Mouse (Mus musculus) limb, embryonic 11.5 days (tissue): ENCODE measurements at regions not wholly inside any gene's neighbourhood (a gene's known extent, or its start where the extent isn't known, plus 50 kb on each side); places are given as distances from the start of the nearest gene placed in this dataset.
"Not testable (repeated sequence)": the region's sequence is repeated elsewhere in the genome, so short reads cannot be mapped to it uniquely, and the experiment has no call there.

Experiments used
- ATAC-seq: fragments of 200-750 bp; cut with Nextera tagmentation; 2 replicates; pipeline ENCODE4 v1.8.0; 2017; ENCODE audit warnings: low read depth; ENCODE audit not compliant: insufficient number of reproducible peaks, low FRiP score, low TSS enrichment
- DNase-seq: peaks from one replicate; pipeline ENCODE4 v3.0.0-alpha.2; 2015; ENCODE audit warnings: low spot score
- H3K27ac ChIP-seq: fragments of 300-500 bp; sonication (generic); replicated peaks from 2 replicates; pipeline ENCODE4 v1.5.1; 2014; ENCODE audit warnings: low read depth, mild to moderate bottlenecking, low read length
- H3K27me3 ChIP-seq: fragments of 300-500 bp; sonication (generic); 2 replicates; pipeline ENCODE4 v1.6.1; 2014; ENCODE audit warnings: mild to moderate bottlenecking, low read length, mixed read lengths; ENCODE audit not compliant: control insufficient read depth, insufficient read depth
- H3K36me3 ChIP-seq: fragments of 300-500 bp; sonication (generic); 2 replicates; pipeline ENCODE4 v1.6.1; 2014; ENCODE audit warnings: mild to moderate bottlenecking, low read length, moderate library complexity, mixed read lengths; ENCODE audit not compliant: control insufficient read depth, insufficient read depth
- H3K4me1 ChIP-seq: fragments of 300-500 bp; sonication (generic); 2 replicates; pipeline ENCODE4 v1.6.1; 2014; ENCODE audit warnings: low read length, mixed read lengths; ENCODE audit not compliant: control insufficient read depth, insufficient read depth
- H3K4me2 ChIP-seq: fragments of 300-500 bp; sonication (generic); 2 replicates; pipeline ENCODE4 v1.6.1; 2014; ENCODE audit warnings: low read depth, mild to moderate bottlenecking, moderate library complexity; ENCODE audit not compliant: severe bottlenecking
- H3K4me3 ChIP-seq: fragments of 300-500 bp; sonication (generic); 2 replicates; pipeline ENCODE4 v1.5.1; 2014; ENCODE audit warnings: low read depth, low read length
- H3K9ac ChIP-seq: fragments of 300-500 bp; sonication (generic); 2 replicates; pipeline ENCODE4 v1.6.1; 2014; ENCODE audit warnings: mild to moderate bottlenecking, low read length
- H3K9me3 ChIP-seq: fragments of 300-500 bp; sonication (generic); 2 replicates; pipeline ENCODE4 v1.6.1; 2016; ENCODE audit warnings: low read length; ENCODE audit not compliant: control insufficient read depth
- WGBS: fragments of 180-500 bp; shearing (Covaris S2); extraction: QIAGEN DNeasy Blood & Tissue Kit; methylation state at CpG from one replicate; pipeline ENCODE4 v1.1.7; 2014; 5-methylcytosine and 5-hydroxymethylcytosine counted together

DNA sequence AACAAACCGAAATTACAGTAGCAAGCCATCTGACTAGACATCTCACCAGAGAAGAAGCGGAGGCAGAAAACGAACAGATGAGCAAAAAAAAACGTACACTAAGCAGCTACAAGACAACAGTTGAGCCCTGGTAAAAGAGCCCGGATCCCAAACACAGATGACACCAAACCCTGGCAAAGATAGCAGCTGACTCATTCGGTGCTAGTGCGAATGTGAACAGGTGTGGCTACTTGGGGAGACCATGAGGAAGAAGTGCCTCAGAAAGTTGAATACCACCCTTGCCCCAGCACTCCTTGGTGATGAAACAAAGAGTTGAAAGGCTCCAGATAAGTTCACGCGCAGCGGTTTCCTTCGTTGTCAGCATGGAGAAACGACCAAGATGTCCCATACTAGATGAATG is 139.8 kb upstream of the Spin1 start:
- 0 out of 2 replicates have a peak, but pooled peaks cover 3% of the 10 kb centered on the region for H3K4me1 ChIP-seq
- no peak overlapping the region for H3K9ac ChIP-seq
- no peaks in the 10 kb centered on the region for H3K27me3 ChIP-seq
- no peak overlapping the region for H3K4me3 ChIP-seq
- H3K36me3 ChIP-seq: no peaks in the 10 kb centered on the region
- 93% methylated on average over 12 of the region's 12 CpGs for WGBS
- no peak for DNase-seq
- H3K9me3 ChIP-seq: no peaks in the 10 kb centered on the region
- H3K4me2 ChIP-seq: no peak overlapping the region
- ATAC-seq: no peak
- H3K27ac ChIP-seq: no peak overlapping the region

- 78% methylated on average over 9 of the region's 9 CpGs for WGBS
- Histone ChIP-seq H3K4me1 (0 out of 2 replicates have a peak, but pooled peaks cover 3% of the 10 kb centered on the region), H3K9me3 (no peaks in the 10 kb centered on the region), H3K36me3 (no peaks in the 10 kb centered on the region), H3K27ac (no peak overlapping the region), H3K9ac (no peak overlapping the region), H3K4me3 (no peak overlapping the region), H3K27me3 (no peaks in the 10 kb centered on the region), H3K4me2 (no peak overlapping the region)
- no peak for ATAC-seq
- DNase-seq: peak; percentile 40
These were observed 136.6 kb upstream of the Spin1 start for GRCm38 (mm10) chr13:50964070-50964469.

DNA sequence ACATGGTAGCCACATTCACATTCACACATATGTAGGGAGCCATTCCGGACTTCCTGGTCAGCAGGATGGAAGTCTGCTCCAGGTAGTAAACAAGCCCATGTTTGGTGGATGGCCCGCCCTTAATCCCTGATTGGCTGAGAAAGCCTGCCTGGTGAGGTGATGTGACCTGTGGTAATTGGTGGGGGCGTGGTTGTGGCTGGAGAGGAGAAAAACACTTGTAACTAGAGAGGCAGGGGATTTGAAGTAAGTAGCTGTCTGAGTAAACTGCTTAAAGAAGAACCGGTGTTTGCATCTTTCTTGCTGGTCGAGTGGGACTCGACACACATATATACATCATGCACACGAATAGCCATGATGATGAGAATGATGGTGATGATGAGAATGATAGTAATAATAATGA is 135.6 kb upstream of the Spin1 start:
- not testable (repeated sequence) for H3K4me3 ChIP-seq, H3K36me3 ChIP-seq, DNase-seq, H3K4me2 ChIP-seq, H3K9ac ChIP-seq, H3K4me1 ChIP-seq, H3K27ac ChIP-seq, ATAC-seq, H3K9me3 ChIP-seq, H3K27me3 ChIP-seq
- 67% methylated on average over 7 of the region's 7 CpGs for WGBS

DNA sequence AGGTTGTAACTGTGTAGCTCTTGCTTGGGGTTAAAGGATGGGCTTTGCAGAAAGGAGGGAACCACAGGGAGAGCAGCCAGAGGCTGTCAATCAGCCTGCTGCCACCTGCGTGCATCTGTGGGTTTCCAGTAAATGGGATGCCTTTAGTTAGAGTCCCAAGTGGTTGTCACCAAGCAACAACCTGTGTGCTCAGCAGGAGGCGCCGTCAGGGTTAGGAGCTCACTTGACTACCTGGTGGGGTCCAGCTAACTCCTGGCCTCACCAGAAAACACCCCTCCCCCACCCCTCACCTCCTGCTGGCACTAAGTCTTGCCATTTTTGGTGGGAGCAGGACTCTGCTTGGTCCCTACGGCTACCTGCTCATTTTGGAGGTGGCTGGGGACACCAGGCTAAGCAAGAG is 135.0 kb upstream of the Spin1 start:
- WGBS: 75% methylated on average over 4 of the region's 4 CpGs
- no peak for ATAC-seq
- Histone ChIP-seq H3K9ac (no peak overlapping the region), H3K4me2 (no peak overlapping the region), H3K27me3 (no peaks in the 10 kb centered on the region), H3K9me3 (no peaks in the 10 kb centered on the region), H3K36me3 (no peaks in the 10 kb centered on the region), H3K4me1 (0 out of 2 replicates have a peak, but pooled peaks cover 3% of the 10 kb centered on the region), H3K4me3 (no peak overlapping the region), H3K27ac (no peak overlapping the region)
- DNase-seq: no peak

- 80% methylated on average over 2 of the region's 2 CpGs for WGBS
- H3K36me3 ChIP-seq: no peaks in the 10 kb centered on the region
- H3K4me2 ChIP-seq: no peak overlapping the region
- ATAC-seq (no peak), DNase-seq (no peak)
- no peak overlapping the region for H3K4me3 ChIP-seq
- no peak overlapping the region for H3K27ac ChIP-seq
- 0 out of 2 replicates have a peak, but pooled peaks cover 3% of the 10 kb centered on the region for H3K4me1 ChIP-seq
- H3K9me3 ChIP-seq: no peaks in the 10 kb centered on the region
- no peak overlapping the region for H3K9ac ChIP-seq
- H3K27me3 ChIP-seq: no peaks in the 10 kb centered on the region
These were observed 133.9 kb upstream of the Spin1 start for GRCm38 (mm10) chr13:50966826-50967225.

GRCm38 (mm10) chr13:50973379-50973778 is 127.3 kb upstream of the Spin1 start:
- 83% methylated on average over 8 of the region's 8 CpGs for WGBS
- H3K36me3 ChIP-seq: no peaks in the 10 kb centered on the region
- H3K4me2 ChIP-seq: no peak overlapping the region
- no peak overlapping the region for H3K4me3 ChIP-seq
- no peak for DNase-seq
- H3K27me3 ChIP-seq: no peaks in the 10 kb centered on the region
- H3K4me1 ChIP-seq: peaks cover 3% of the 10 kb centered on the region
- H3K9ac ChIP-seq: no peak overlapping the region
- no peak overlapping the region for H3K27ac ChIP-seq
- no peaks in the 10 kb centered on the region for H3K9me3 ChIP-seq
- ATAC-seq: no peak

DNA sequence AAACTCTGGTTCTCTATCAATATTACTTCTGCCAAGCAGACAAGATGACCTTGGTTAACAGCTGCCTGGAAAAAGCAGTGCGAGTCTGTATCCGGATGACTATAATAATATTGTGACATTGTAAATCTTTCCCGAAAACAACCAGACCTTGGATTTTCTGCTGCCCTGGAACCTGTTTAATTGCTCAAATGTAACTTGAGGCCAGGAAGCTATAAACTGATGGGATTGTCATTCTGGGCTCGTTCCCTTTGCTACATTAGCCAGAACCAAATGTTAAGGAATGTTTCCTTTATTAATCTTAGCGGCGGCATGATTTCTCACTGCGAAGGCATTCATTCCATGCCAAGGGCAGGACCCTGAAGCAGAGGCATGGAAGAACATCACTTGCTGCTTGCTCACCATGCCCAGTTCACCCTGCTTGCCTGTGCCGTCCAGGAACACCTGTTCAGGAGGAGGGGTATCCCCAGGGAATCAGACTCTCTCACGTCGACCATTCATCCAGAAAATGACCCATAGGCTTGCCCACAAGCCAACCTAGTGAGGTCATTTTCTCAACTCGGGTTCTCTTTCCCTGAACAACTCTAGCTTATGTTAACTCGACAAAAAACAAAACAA is 125.3 kb upstream of the Spin1 start:
- ATAC-seq: peak; percentile 57; the same call in 1 of the 2 replicates
- Histone ChIP-seq H3K9me3 (no peaks in the 10 kb centered on the region), H3K4me2 (no peak overlapping the region), H3K4me3 (no peak overlapping the region), H3K27ac (0 out of 2 replicates have a peak overlapping the region, but pooled peaks have one; percentile 10), H3K27me3 (no peaks in the 10 kb centered on the region), H3K4me1 (peaks cover 3% of the 10 kb centered on the region), H3K9ac (no peak overlapping the region), H3K36me3 (no peaks in the 10 kb centered on the region)
- WGBS: 37% methylated on average over 12 of the region's 12 CpGs
- DNase-seq: peak; percentile 33

DNA sequence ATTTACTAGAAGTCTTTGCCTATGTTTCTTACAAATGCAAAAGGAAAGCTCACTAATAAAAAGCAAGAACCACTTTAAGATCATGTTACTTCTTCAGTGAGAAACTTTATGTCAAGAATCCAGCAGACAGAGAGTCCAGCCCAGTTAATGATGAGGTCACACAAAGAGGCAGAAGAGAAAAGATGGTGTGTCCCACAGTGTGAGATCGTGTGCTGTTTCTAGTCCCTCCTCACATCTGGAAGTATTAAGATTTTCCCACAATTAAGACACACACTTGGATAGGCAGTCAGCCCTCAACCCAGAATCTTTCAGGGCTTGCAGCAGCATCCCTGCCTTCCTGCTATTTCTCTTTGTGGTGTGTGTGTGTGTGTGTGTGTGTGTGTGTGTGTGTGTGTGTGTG is 118.7 kb upstream of the Spin1 start:
- Histone ChIP-seq H3K27me3 (no peaks in the 10 kb centered on the region), H3K27ac (no peak overlapping the region), H3K36me3 (no peaks in the 10 kb centered on the region), H3K4me2 (no peak overlapping the region), H3K4me1 (no peaks in the 10 kb centered on the region), H3K4me3 (no peak overlapping the region), H3K9ac (no peak overlapping the region), H3K9me3 (no peaks in the 10 kb centered on the region)
- ATAC-seq: no peak
- DNase-seq: no peak
- WGBS: 50% methylated on average over 1 of the region's 1 CpGs

GRCm38 (mm10) chr13:50982990-50983389 is 117.7 kb upstream of the Spin1 start:
- no peaks in the 10 kb centered on the region for H3K4me1 ChIP-seq
- ATAC-seq (no peak), DNase-seq (no peak)
- no peaks in the 10 kb centered on the region for H3K9me3 ChIP-seq
- 83% methylated on average over 10 of the region's 10 CpGs for WGBS
- H3K36me3 ChIP-seq: no peaks in the 10 kb centered on the region
- no peaks in the 10 kb centered on the region for H3K27me3 ChIP-seq
- H3K27ac ChIP-seq: no peak overlapping the region
- no peak overlapping the region for H3K4me3 ChIP-seq
- H3K9ac ChIP-seq: no peak overlapping the region
- H3K4me2 ChIP-seq: no peak overlapping the region
